Mouse (Mus musculus): ENCODE results near the gene Mast4. TPM values are rescaled to one million over a fixed set of nuclear protein-coding genes. Genes with fewer than 3 reads are reported as not detected.

Gene Mast4
- total and polyA plus RNA-seq, 3 experiments, result 8.5 to 33.1 (median 23.6) TPM

DNA sequence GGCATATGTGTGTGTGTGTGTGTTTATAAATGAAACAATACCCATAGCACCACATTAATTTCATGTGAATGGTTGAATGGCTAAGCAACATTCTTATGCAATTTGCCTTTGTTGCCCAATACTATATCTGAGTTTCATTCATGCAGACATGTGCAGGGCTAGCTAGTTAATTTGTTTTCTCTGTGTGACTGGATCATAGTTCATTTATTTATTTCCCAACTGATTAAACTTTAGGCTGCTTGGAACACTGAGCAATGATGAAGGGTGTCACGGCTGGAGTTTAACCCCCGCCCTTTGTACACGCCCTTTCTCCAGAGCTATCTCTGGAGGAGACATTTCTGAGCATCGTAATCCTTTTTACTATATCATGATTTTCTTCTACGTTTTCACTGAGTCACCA lies 481.4 kb downstream of the Mast4 start:
- Histone ChIP-seq H3K27ac (no peak overlapping the region), H3K79me2 (replicated peaks; ENCODE audit: control insufficient read depth, insufficient read depth, low read length) (peaks cover 12% of the 10 kb centered on the region), H3K4me1 (ENCODE audit: control insufficient read depth, insufficient read depth, low read length) (peaks cover 3% of the 10 kb centered on the region), H3K36me3 (ENCODE audit: control insufficient read depth, insufficient read depth, low read length) (peaks cover 12% of the 10 kb centered on the region), H3K4me3 (no peak overlapping the region), H3K9ac (ENCODE audit: low read depth, low read length) (no peak overlapping the region), H3K27me3 (ENCODE audit: control insufficient read depth, insufficient read depth, low read length) (no peaks in the 10 kb centered on the region)
- DNase-seq, result no peak
- 88% methylated on average over 5 of the region's 5 CpGs for WGBS
- intact Hi-C loops (cut with DNase I), result no loop called here
- TF ChIP-seq CTCF (IDR thresholded peaks at IDR 0.05) (no peak), POLR2A (IDR thresholded peaks at IDR 0.05; ENCODE audit: insufficient read depth, low read depth, low read length) (no peak), EP300 (IDR thresholded peaks at IDR 0.05; ENCODE audit: insufficient read depth, low read depth, low read length) (no peak)

DNA sequence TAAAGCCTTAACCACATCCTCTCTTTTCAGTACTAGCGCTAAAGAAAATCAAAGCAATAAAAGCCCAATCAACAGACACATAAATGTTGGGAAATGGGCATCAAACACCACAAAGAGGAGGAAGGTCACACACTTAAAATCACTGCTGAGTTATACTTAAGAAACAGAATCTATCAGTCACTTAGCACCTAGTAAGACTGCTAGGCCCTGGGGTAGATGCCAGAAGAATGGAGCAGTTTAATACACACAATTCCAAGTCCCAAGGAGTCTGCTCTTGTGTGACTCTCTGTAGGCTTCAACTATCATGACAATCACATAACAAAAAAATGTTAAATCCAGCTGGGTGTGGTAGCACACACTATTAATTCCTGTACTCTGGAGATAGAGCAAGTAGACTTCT lies 483.0 kb downstream of the Mast4 start:
- Histone ChIP-seq H3K27ac (no peak overlapping the region), H3K4me1 (ENCODE audit: control insufficient read depth, insufficient read depth, low read length) (peaks cover 4% of the 10 kb centered on the region), H3K9ac (ENCODE audit: low read depth, low read length) (no peak overlapping the region), H3K36me3 (ENCODE audit: control insufficient read depth, insufficient read depth, low read length) (peaks cover 13% of the 10 kb centered on the region), H3K79me2 (replicated peaks; ENCODE audit: control insufficient read depth, insufficient read depth, low read length) (peaks cover 14% of the 10 kb centered on the region), H3K4me3 (no peak overlapping the region), H3K27me3 (ENCODE audit: control insufficient read depth, insufficient read depth, low read length) (no peaks in the 10 kb centered on the region)
- TF ChIP-seq EP300 (IDR thresholded peaks at IDR 0.05; ENCODE audit: insufficient read depth, low read depth, low read length) (no peak), POLR2A (IDR thresholded peaks at IDR 0.05; ENCODE audit: insufficient read depth, low read depth, low read length) (no peak), CTCF (IDR thresholded peaks at IDR 0.05) (no peak)
- WGBS, result 93% methylated on average over 1 of the region's 1 CpGs
- no peak for DNase-seq
- intact Hi-C loops (cut with DNase I), result no loop called here

DNA sequence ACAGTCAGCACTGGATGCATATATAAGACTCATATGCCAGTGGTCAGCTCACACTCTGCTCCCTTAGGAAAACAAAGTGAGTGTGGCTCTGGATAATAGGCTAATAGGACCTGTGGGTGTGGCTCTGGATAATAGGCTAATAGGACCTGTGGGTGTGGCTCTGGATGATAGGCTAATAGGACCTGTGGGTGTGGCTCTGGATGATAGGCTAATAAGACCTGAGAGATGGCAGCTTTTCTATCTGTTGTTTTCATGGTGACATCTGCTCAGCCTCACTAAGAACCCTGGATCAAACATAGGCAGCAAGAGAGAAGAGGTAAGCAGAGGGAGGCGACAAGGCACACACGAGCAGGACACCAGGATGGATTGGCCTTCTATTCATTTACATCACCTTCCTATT lies 483.7 kb downstream of the Mast4 start:
- peaks cover 13% of the 10 kb centered on the region for H3K36me3 ChIP-seq (ENCODE audit: control insufficient read depth, insufficient read depth, low read length)
- peaks cover 14% of the 10 kb centered on the region for H3K79me2 ChIP-seq (replicated peaks; ENCODE audit: control insufficient read depth, insufficient read depth, low read length)
- intact Hi-C loops (cut with DNase I), result no loop called here
- TF ChIP-seq POLR2A (IDR thresholded peaks at IDR 0.05; ENCODE audit: insufficient read depth, low read depth, low read length) (no peak), EP300 (IDR thresholded peaks at IDR 0.05; ENCODE audit: insufficient read depth, low read depth, low read length) (no peak), CTCF (IDR thresholded peaks at IDR 0.05) (no peak)
- H3K4me1 ChIP-seq (ENCODE audit: control insufficient read depth, insufficient read depth, low read length), result peaks cover 4% of the 10 kb centered on the region
- no peak overlapping the region for H3K27ac ChIP-seq
- H3K9ac ChIP-seq (ENCODE audit: low read depth, low read length), result no peak overlapping the region
- no peak for DNase-seq
- no peak overlapping the region for H3K4me3 ChIP-seq
- H3K27me3 ChIP-seq (ENCODE audit: control insufficient read depth, insufficient read depth, low read length), result no peaks in the 10 kb centered on the region
- WGBS, result 97% methylated on average over 2 of the region's 2 CpGs

DNA sequence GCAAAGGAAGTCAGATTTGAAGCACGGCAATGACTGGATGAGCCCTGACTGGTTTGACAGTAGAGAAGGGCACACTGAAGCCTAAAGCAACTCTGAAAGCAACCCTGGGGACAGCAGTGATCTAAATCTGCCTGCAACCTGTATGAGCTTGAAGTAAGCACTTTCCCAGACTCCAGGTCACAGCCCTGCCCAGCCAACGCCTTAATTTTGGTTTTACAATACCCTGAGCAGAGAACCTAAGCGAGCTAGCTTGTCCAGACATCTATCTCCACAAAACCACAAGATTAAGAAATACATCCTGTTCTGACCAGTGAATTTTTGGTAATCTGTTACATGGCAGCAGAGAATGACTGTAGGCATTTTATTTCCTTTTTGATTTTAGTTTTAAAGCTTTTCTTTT lies 485.2 kb downstream of the Mast4 start:
- Histone ChIP-seq H3K27ac (no peak overlapping the region), H3K36me3 (ENCODE audit: control insufficient read depth, insufficient read depth, low read length) (peaks cover 13% of the 10 kb centered on the region), H3K27me3 (ENCODE audit: control insufficient read depth, insufficient read depth, low read length) (no peaks in the 10 kb centered on the region), H3K4me1 (ENCODE audit: control insufficient read depth, insufficient read depth, low read length) (peaks cover 6% of the 10 kb centered on the region), H3K9ac (ENCODE audit: low read depth, low read length) (no peak overlapping the region), H3K79me2 (replicated peaks; ENCODE audit: control insufficient read depth, insufficient read depth, low read length) (peaks cover 17% of the 10 kb centered on the region), H3K4me3 (no peak overlapping the region)
- no peak for DNase-seq
- intact Hi-C loops (cut with DNase I), result no loop called here
- WGBS, result 39% methylated on average over 3 of the region's 3 CpGs
- TF ChIP-seq POLR2A (IDR thresholded peaks at IDR 0.05; ENCODE audit: insufficient read depth, low read depth, low read length), result no peak
- no peak for TF ChIP-seq CTCF (IDR thresholded peaks at IDR 0.05)
- TF ChIP-seq EP300 (IDR thresholded peaks at IDR 0.05; ENCODE audit: insufficient read depth, low read depth, low read length), result no peak

DNA sequence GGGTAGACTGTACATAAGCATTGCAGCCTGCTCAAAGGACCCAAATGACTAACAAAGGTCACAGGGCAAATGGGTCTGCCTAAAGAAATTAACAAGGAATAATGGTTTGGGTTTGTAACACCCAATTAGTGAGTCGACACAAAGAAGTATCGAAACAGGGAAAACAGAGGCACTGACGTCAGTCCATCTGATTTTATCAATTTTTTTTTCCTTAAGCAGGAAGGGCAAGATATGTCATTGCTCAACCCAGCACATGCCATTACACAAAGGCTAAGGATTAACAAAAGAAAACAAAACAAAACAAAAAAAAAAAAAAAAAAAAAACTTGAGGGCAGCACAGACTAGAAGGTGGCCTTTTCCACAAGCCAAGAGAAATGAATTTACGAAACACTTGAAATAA lies 487.8 kb downstream of the Mast4 start:
- Histone ChIP-seq H3K9ac (ENCODE audit: low read depth, low read length) (no peak overlapping the region), H3K36me3 (ENCODE audit: control insufficient read depth, insufficient read depth, low read length) (peaks cover 17% of the 10 kb centered on the region), H3K27me3 (ENCODE audit: control insufficient read depth, insufficient read depth, low read length) (no peaks in the 10 kb centered on the region), H3K79me2 (replicated peaks; ENCODE audit: control insufficient read depth, insufficient read depth, low read length) (peaks cover 14% of the 10 kb centered on the region), H3K27ac (no peak overlapping the region), H3K4me3 (no peak overlapping the region), H3K4me1 (ENCODE audit: control insufficient read depth, insufficient read depth, low read length) (peaks cover 9% of the 10 kb centered on the region)
- TF ChIP-seq POLR2A (IDR thresholded peaks at IDR 0.05; ENCODE audit: insufficient read depth, low read depth, low read length) (no peak), EP300 (IDR thresholded peaks at IDR 0.05; ENCODE audit: insufficient read depth, low read depth, low read length) (no peak)
- intact Hi-C loops (cut with DNase I), result no loop called here
- DNase-seq, result no peak
- 59% methylated on average over 4 of the region's 4 CpGs for WGBS

DNA sequence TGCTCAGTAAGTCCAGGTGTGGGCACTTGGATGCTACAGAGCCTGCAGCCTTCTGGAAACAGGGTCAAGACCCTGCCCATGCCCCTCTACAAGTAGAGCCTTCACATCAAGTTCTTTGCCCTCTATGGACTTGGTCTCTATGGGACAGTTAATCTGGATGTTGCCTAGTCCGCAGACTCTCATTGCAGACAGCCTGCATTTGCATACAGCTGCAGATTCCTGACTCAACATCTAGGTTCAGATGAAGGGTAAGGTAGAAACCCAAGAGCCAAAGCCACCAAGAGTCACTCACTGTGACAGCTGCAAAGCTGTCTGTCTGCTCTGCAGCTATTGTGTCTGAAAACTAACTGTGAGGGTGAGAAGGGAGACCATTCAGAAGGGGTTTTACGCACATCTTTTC lies 491.6 kb downstream of the Mast4 start:
- Histone ChIP-seq H3K4me3 (no peak overlapping the region), H3K4me1 (ENCODE audit: control insufficient read depth, insufficient read depth, low read length) (peaks cover 12% of the 10 kb centered on the region), H3K36me3 (ENCODE audit: control insufficient read depth, insufficient read depth, low read length) (peaks cover 16% of the 10 kb centered on the region), H3K27ac (no peak overlapping the region), H3K27me3 (ENCODE audit: control insufficient read depth, insufficient read depth, low read length) (no peaks in the 10 kb centered on the region), H3K9ac (ENCODE audit: low read depth, low read length) (no peak overlapping the region), H3K79me2 (replicated peaks; ENCODE audit: control insufficient read depth, insufficient read depth, low read length) (peaks cover 9% of the 10 kb centered on the region)
- TF ChIP-seq EP300 (IDR thresholded peaks at IDR 0.05; ENCODE audit: insufficient read depth, low read depth, low read length) (no peak), CTCF (IDR thresholded peaks at IDR 0.05) (no peak), POLR2A (IDR thresholded peaks at IDR 0.05; ENCODE audit: insufficient read depth, low read depth, low read length) (no peak)
- DNase-seq, result no peak
- WGBS, result 84% methylated on average over 2 of the region's 2 CpGs
- intact Hi-C loops (cut with DNase I), result no loop called here

Measured in heart, adult 2 months (tissue).